Mouse (Mus musculus) hindbrain, embryonic 16.5 days (tissue): ENCODE measurements around the gene Ercc6. TPM values are rescaled to one million over a fixed set of nuclear protein-coding genes. Genes with fewer than 3 reads are reported as not detected.

Experiments
- ATAC-seq: fragments of 200-750 bp; cut with Nextera tagmentation; 2 replicates; pipeline ENCODE4 v1.8.0; 2017; ENCODE audit warnings: moderate TSS enrichment, moderate library complexity
- H3K27ac ChIP-seq: fragments of 300-500 bp; sonication (generic); 2 replicates; pipeline ENCODE4 v1.5.1; 2014; ENCODE audit warnings: low read depth, mild to moderate bottlenecking, control low read depth, low read length, moderate library complexity
- H3K27me3 ChIP-seq: fragments of 300-500 bp; sonication (generic); replicated peaks from 2 replicates; pipeline ENCODE4 v1.6.1; 2014; ENCODE audit warnings: low read length; ENCODE audit not compliant: control insufficient read depth, insufficient read depth
- H3K36me3 ChIP-seq: fragments of 300-500 bp; sonication (generic); 2 replicates; pipeline ENCODE4 v1.6.1; 2014; ENCODE audit warnings: mild to moderate bottlenecking, low read length, moderate library complexity, mixed read lengths; ENCODE audit not compliant: control insufficient read depth, insufficient read depth
- H3K4me1 ChIP-seq: fragments of 300-500 bp; sonication (generic); 2 replicates; pipeline ENCODE4 v1.6.1; 2014; ENCODE audit warnings: low read depth, low read length; ENCODE audit not compliant: control insufficient read depth, insufficient read depth
- H3K4me2 ChIP-seq: fragments of 300-500 bp; sonication (generic); 2 replicates; pipeline ENCODE4 v1.6.1; 2014; ENCODE audit warnings: mild to moderate bottlenecking, low read length, control low read depth, moderate library complexity
- H3K4me3 ChIP-seq: fragments of 300-500 bp; sonication (generic); 2 replicates; pipeline ENCODE4 v1.5.1; 2014; ENCODE audit warnings: mild to moderate bottlenecking, low read length, control low read depth, moderate library complexity
- H3K9ac ChIP-seq: fragments of 300-500 bp; sonication (generic); 2 replicates; pipeline ENCODE4 v1.6.1; 2014; ENCODE audit warnings: low read depth, mild to moderate bottlenecking, control low read depth, low read length, moderate library complexity
- H3K9me3 ChIP-seq: fragments of 300-500 bp; sonication (generic); 2 replicates; pipeline ENCODE4 v1.6.1; 2014; ENCODE audit warnings: mild to moderate bottlenecking, low read length, moderate library complexity; ENCODE audit not compliant: control insufficient read depth
- WGBS: fragments of 180-500 bp; shearing (Covaris S2); extraction: QIAGEN DNeasy Blood & Tissue Kit; methylation state at CpG from one replicate; pipeline ENCODE4 v1.1.7; 2014; 5-methylcytosine and 5-hydroxymethylcytosine counted together
- polyA plus RNA-seq: library from polyadenylated mRNA; unstranded; fragments of >200 nt; fragmentation: Nextera tagmentation; extraction: Ambion mirVana; gene quantifications from 2 replicates; pipeline ENCODE4 v1.2.1, GENCODE M21; 2015

Ercc6 gene
- polyA plus RNA-seq, 1 experiment from 2014 or later: 24.2 TPM

GRCm38 (mm10) chr14:32492521-32492920 is 20.8 kb upstream of the Ercc6 start:
- Histone ChIP-seq H3K4me1 (0 out of 2 replicates have a peak, but pooled peaks cover 2% of the 10 kb centered on the region), H3K4me2 (peak overlapping the region; percentile 57), H3K27me3 (no peaks in the 10 kb centered on the region), H3K36me3 (no peaks in the 10 kb centered on the region), H3K9me3 (no peaks in the 10 kb centered on the region), H3K9ac (peak overlapping the region; percentile 56), H3K27ac (no peak overlapping the region), H3K4me3 (peak overlapping the region; percentile 29)
- peak; percentile 65 for ATAC-seq
- WGBS: 13% methylated on average over 13 of the region's 13 CpGs

GRCm38 (mm10) chr14:32496115-32496850 is 17.0 kb upstream of the Ercc6 start:
- no peak overlapping the region for H3K4me2 ChIP-seq
- ATAC-seq: no peak
- H3K4me3 ChIP-seq: no peak overlapping the region
- H3K4me1 ChIP-seq: 0 out of 2 replicates have a peak, but pooled peaks cover 2% of the 10 kb centered on the region
- H3K9ac ChIP-seq: no peak overlapping the region
- no peaks in the 10 kb centered on the region for H3K27me3 ChIP-seq
- no peaks in the 10 kb centered on the region for H3K36me3 ChIP-seq
- H3K27ac ChIP-seq: no peak overlapping the region
- WGBS: 73% methylated on average over 8 of the region's 8 CpGs
- no peaks in the 10 kb centered on the region for H3K9me3 ChIP-seq

DNA sequence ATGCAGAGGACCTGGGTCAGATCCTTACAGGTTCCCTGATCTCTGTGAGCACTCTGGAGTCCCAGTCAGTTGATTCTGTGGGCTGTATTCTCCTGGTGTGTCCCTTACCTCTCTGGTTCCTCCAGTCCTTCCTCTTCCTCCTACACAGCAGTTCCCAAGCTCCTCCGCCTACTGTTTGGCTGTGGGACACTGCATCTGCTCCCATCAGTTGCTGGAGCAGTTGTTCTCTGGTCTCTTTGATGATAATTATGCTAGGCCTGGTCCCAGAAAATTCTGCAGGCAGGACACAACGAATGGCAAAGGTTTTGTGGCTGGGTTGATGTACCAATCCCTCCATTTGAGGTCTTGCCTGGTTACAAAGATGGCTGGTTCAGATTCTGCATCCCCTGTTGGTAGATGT is 12.0 kb upstream of the Ercc6 start:
- no peaks in the 10 kb centered on the region for H3K27me3 ChIP-seq
- 83% methylated on average over 2 of the region's 2 CpGs for WGBS
- no peaks in the 10 kb centered on the region for H3K36me3 ChIP-seq
- ATAC-seq: no peak
- H3K27ac ChIP-seq: no peak overlapping the region
- no peak overlapping the region for H3K4me3 ChIP-seq
- H3K9me3 ChIP-seq: no peaks in the 10 kb centered on the region
- no peaks in the 10 kb centered on the region for H3K4me1 ChIP-seq
- no peak overlapping the region for H3K9ac ChIP-seq
- no peak overlapping the region for H3K4me2 ChIP-seq

DNA sequence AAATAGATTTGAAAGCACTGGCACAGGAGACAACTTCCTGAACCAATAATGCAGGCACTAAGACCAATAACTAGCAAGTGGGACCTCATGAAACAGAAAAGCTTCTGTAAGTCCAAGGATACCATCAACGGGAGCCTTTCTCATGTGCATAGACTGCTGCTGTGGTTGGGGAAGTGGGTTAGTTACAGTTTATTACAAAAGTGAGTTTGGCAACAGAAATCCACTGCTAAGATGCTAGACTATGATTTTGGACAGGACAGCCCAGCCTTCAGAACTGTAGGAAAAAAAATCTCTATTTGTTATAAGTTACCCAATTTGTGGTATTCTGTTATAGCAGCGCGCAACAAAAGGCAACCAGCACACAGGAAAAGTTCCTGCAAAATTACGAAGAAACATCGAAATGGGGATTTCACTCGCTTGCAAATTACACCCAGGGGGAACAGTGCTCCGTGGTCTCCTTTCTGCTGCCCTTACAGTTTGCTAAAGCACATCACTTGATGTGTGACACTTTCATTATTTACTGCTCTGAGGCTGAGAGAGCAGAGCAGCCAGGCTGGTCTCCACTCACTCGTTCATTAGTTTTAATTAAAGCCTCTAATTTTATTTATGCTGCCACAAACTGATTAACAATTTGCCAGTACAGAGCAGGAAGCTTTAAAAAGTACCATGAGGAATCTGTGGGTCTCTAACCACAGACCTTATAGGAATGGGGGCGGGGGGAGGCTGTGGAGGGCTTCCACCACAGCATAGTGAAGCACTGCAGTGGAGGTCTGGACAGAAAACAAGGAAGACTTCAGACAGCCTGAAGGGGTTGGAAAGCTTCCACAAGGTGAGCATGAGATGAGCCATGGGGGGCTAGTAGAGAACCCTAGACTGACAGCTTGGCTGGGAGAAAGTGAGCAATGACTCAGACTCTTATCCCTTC is 10.3 kb upstream of the Ercc6 start:
- Histone ChIP-seq H3K4me3 (no peak overlapping the region), H3K36me3 (no peaks in the 10 kb centered on the region), H3K9me3 (no peaks in the 10 kb centered on the region), H3K9ac (no peak overlapping the region), H3K27me3 (no peaks in the 10 kb centered on the region), H3K27ac (no peak overlapping the region), H3K4me1 (no peaks in the 10 kb centered on the region), H3K4me2 (no peak overlapping the region)
- 69% methylated on average over 9 of the region's 9 CpGs for WGBS
- ATAC-seq: no peak

- Histone ChIP-seq H3K36me3 (no peaks in the 10 kb centered on the region), H3K4me2 (no peak overlapping the region), H3K9ac (no peak overlapping the region), H3K4me3 (no peak overlapping the region), H3K4me1 (no peaks in the 10 kb centered on the region), H3K27ac (no peak overlapping the region), H3K9me3 (no peaks in the 10 kb centered on the region), H3K27me3 (no peaks in the 10 kb centered on the region)
- 86% methylated on average over 1 of the region's 1 CpGs for WGBS
- ATAC-seq: no peak
These were observed 9.4 kb upstream of the Ercc6 start for GRCm38 (mm10) chr14:32503897-32504296.

GRCm38 (mm10) chr14:32506329-32506728 is 7.0 kb upstream of the Ercc6 start:
- Histone ChIP-seq H3K9me3 (no peaks in the 10 kb centered on the region), H3K27me3 (no peaks in the 10 kb centered on the region), H3K9ac (no peak overlapping the region), H3K4me2 (no peak overlapping the region), H3K27ac (no peak overlapping the region), H3K36me3 (no peaks in the 10 kb centered on the region), H3K4me3 (no peak overlapping the region), H3K4me1 (no peaks in the 10 kb centered on the region)
- ATAC-seq: no peak
- WGBS: 92% methylated on average over 10 of the region's 10 CpGs

DNA sequence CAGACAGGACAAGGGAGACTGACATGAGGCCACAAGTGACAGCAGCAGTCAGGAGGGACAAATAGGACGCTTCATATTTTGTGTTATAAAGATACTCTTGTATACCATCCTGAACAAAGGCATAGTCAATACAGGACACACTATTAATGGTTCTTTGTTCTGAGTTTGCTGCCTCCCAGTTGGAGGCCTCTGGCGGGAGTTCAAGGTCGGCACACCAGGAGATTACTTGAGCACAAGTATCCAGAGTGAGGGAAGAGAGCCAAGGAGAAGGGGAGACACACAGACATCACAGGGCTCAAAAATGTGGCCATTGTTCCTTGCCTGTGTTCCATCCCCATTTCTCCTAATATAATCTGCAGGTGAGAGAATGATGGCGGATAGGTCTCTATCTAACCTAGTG is 6.1 kb upstream of the Ercc6 start:
- no peak overlapping the region for H3K4me2 ChIP-seq
- no peak for ATAC-seq
- 72% methylated on average over 4 of the region's 4 CpGs for WGBS

DNA sequence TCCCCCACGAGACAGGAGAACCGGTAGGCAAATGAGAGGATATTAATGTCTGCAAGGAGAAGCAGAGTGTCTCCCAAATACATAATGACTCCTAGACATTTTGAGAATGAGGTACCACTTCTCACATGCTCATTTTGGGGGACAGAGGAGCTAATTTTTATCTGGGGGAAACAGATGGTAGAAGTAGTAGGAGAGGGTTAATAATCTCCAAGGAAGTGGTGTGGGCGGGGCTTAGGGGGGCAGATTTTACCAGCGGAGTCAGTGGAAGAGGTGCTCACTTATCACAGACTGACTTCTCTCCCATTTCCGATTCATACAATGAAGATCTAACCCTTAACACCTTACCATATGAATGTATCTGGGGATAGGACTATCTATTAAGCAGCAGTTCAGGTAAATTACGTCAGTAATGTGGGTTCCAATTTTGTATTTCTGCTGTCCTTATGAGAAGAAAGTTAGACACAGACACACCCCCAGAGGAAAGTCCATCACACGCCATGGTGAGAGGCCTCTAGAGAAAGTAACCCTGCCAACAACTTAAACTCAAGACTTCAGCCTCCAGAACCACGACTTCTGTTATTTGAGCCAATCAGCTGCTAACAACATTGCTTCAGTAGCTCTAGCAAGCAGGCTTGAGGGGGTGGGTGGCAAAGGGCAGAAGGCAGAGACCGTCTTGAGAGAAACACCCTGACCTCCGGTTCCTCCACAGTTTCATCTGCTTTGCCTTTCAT is 5.1 kb upstream of the Ercc6 start:
- 76% methylated on average over 10 of the region's 10 CpGs for WGBS
- H3K27me3 ChIP-seq: no peaks in the 10 kb centered on the region

More for the DNA sequence above, 6.1 kb upstream of the Ercc6 start:
- no peak overlapping the region for H3K9ac ChIP-seq
- H3K27ac ChIP-seq: no peak overlapping the region
- H3K36me3 ChIP-seq: no peaks in the 10 kb centered on the region
- H3K4me1 ChIP-seq: no peaks in the 10 kb centered on the region
- no peaks in the 10 kb centered on the region for H3K27me3 ChIP-seq
- H3K9me3 ChIP-seq: no peaks in the 10 kb centered on the region
- no peak overlapping the region for H3K4me3 ChIP-seq

More for the DNA sequence above, 5.1 kb upstream of the Ercc6 start:
- Histone ChIP-seq H3K4me2 (no peak overlapping the region), H3K36me3 (no peaks in the 10 kb centered on the region), H3K4me3 (no peak overlapping the region), H3K27ac (no peak overlapping the region), H3K9ac (no peak overlapping the region), H3K9me3 (no peaks in the 10 kb centered on the region), H3K4me1 (peaks cover 2% of the 10 kb centered on the region; the same call in 1 of the 2 replicates)
- ATAC-seq: no peak
